Mouse (Mus musculus) C2C12 (cell line): ENCODE data around the gene B9d2.

Experiments used
- CTCF ChIP-seq: IDR thresholded peaks from one replicate; pipeline ENCODE4 v1.5.1; 2011; ENCODE audit not compliant: control insufficient read depth, insufficient read depth, insufficient read length
- MAX ChIP-seq: IDR thresholded peaks from one replicate; pipeline ENCODE4 v1.6.1; 2011; ENCODE audit warnings: mild to moderate bottlenecking, control low read depth

DNA sequence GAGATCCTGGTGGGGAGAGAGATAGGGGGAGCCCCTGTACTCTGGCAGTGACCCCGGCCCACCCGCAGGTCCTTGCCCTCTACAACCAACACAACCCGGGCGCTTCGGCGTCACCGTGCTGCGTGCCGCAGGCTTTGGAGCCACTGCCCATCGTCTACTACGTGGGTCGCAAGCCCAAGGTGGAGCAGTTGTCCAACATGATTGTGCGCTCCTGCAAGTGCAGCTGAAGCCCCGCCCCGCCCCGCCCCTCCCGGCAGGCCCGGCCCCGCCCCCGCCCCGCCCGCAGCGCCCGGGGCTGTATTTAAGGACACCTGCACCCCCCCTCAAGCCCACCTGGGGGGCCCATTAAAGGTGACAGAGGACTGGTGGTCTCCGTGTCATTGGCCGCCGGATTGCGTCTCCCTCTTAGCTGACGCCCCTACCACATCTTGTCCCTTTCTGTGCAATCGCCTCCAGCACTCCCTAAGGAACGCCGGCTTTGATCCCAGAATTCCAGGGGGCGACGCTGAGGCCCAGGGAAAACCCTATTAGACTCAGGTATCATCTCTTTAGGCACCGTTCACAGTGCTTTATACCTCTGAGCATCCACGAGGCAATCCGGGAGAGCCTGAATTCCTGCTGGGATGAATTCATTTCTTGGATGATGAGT lies 24.3 kb downstream of the B9d2 start:
- TF ChIP-seq CTCF (no peak), MAX (no peak)
